Mouse (Mus musculus): ENCODE measurements at regions not wholly inside any gene's neighbourhood (a gene's known extent, or its start where the extent isn't known, plus 50 kb on each side); places are given as distances from the start of the nearest gene placed in this dataset.

DNA sequence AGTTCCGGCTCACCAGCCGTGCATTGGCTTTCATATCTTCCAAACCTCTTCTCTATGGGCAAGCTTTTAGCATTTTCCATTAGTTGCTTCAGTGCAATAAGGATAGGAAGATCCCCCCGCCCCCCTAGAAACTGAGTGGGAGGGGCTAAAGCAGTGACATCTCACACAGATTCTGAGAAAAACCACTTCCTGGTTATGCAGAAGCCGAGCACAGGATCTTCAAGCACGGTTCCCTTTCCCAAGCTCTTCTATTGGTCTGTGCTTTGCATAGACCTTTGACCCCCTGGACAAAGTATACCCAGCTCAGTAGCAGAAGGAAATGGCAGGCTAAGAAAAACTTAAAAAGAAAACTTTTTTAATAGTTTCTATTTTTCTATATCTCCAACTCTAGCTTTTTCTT lies 86.1 kb upstream of the Cep162 start:
- no peak for DNase-seq (ENCODE audit: low spot score)

DNA sequence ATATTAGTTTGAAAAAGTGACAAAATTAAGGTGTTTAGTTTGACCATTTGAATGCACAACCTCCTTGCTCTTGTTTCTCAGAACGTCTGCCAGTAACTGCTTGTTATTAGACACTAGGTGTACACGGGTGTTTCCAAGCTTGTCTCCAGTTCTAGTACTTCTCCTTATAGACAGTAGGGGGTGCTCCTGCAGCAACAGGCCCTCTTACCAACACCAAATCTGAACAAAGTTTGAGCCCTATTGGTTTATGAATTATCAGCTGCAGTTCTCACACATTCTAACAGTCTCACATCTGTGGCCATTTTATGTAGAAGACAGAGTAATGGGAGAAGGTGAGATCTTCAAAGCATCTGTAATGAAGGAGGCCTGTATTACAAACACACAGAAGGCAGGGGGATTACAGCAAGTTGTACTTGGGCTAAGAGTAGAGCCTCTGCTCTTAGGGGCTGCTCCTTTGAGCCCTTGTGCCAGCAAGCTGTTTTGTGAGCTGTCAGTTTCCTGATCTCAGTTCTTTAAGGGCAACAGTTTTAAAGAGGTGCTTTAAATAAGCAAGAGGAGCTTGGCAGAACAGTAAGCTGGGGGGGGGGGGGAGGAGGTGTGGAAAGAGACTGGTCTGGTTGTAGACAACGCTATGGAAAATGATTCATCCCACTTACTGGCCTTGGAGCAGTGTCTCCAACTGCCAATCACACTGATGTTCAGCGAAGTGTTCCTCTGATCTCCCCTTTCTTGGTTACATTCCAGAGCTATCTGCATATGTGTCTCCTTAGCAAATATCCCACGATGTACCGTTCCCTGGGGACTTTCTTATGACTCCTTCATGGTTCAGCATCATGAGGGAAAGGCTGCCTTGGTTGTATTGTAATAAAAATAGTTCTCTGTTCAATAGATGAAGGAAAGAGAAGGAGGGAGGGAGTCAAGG lies 71.3 kb upstream of the Cep162 start:
- DNase-seq (ENCODE audit: low spot score) = no peak

DNA sequence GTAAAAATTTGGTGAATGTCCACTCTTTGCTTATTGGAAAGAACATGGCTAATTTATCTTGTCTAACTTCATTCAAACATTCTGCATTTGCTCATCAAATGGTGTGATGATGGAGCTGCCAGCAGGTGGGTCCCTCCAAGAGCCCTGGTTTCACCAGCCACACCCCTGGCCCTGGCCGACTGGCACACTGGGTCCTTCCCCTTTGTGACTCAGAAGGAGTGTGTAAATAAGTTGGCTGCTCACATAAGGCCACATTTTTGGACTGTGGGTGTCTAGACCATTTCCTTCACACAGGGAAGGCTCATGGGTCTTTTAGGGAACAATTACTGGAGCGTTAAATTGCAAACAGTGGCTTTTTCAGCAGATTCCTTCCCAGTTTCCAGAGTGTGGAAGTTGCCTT lies 68.4 kb upstream of the Cep162 start:
- no peak for DNase-seq (ENCODE audit: low spot score)

GRCm38 (mm10) chr9:87320758-87321157 lies 65.4 kb upstream of the Cep162 start:
- no peak for DNase-seq (ENCODE audit: low spot score)

GRCm38 (mm10) chr9:87318767-87319166 lies 63.4 kb upstream of the Cep162 start:
- DNase-seq (ENCODE audit: low spot score) = no peak

GRCm38 (mm10) chr9:87310150-87310549 lies 54.8 kb upstream of the Cep162 start:
- DNase-seq (ENCODE audit: low spot score) = no peak

All from yolk sac, embryonic 10.5 days (tissue).